Mouse (Mus musculus) common myeloid progenitor, adult 5-6 weeks (primary cell): ENCODE data around the gene Mgat3. TPM values are rescaled to one million over a fixed set of nuclear protein-coding genes. Genes with fewer than 3 reads are reported as not detected.
A peak's percentile ranks its signal among the peaks of the same experiment; 100 is the strongest.

Experiments used
- ATAC-seq: replicated peaks from 2 replicates; pipeline ENCODE4 v1.8.0; 2016; ENCODE audit warnings: low read depth, mild to moderate bottlenecking, moderate TSS enrichment, inconsistent platforms; ENCODE audit not compliant: poor library complexity, severe bottlenecking
- total RNA-seq: library from RNA; stranded (forward); fragments of 200-1000, 187-1606 nt; gene quantifications from 2 replicates; pipeline ENCODE4 v1.2.3, GENCODE M21; 2017

Gene Mgat3
- total RNA-seq, 1 experiment from 2014 or later = not detected

- no peak for ATAC-seq
These were observed 82.7 kb downstream of the Mgat3 start for GRCm38 (mm10) chr15:80256242-80256641.

- no peak for ATAC-seq
These were observed 83.4 kb downstream of the Mgat3 start for GRCm38 (mm10) chr15:80256656-80257601.

- no peak for ATAC-seq
These were observed 84.2 kb downstream of the Mgat3 start for GRCm38 (mm10) chr15:80257602-80258239.

GRCm38 (mm10) chr15:80258240-80259170 is 85.0 kb downstream of the Mgat3 start:
- ATAC-seq = no peak

- ATAC-seq = no peak
These were observed 86.0 kb downstream of the Mgat3 start for GRCm38 (mm10) chr15:80259406-80260045.

- ATAC-seq = no peak; the same call in 1 of the 2 replicates
These were observed 87.2 kb downstream of the Mgat3 start for GRCm38 (mm10) chr15:80260677-80261076.

GRCm38 (mm10) chr15:80261100-80261499 is 87.6 kb downstream of the Mgat3 start:
- no peak for ATAC-seq

GRCm38 (mm10) chr15:80263610-80264575 is 90.4 kb downstream of the Mgat3 start, which contains the start of gene Rps19bp1:
Rps19bp1 (minus strand) TSS chr15:80264315.
- peak; percentile 96 for ATAC-seq

Other genes starting within 250 kb of the Mgat3 start
- gene Cbx7, start 202.6 kb upstream of the Mgat3 start, total RNA-seq = 3.4 and 5.5 TPM in 2 replicates
- gene Pdgfb, start 158.7 kb upstream of the Mgat3 start, total RNA-seq = 0.10 and 0.82 TPM in 2 replicates
- gene Syngr1, start 82.4 kb upstream of the Mgat3 start, total RNA-seq = 4.8 and 6.1 TPM in 2 replicates
- gene Rpl3, start 81.9 kb upstream of the Mgat3 start, total RNA-seq = 2,920 and 3,083 TPM in 2 replicates
- 10.6 and 19.9 TPM in 2 replicates for gene Tab1, start 40.6 kb upstream of the Mgat3 start, total RNA-seq
- 20.5 and 25.1 TPM in 2 replicates for gene Mief1, start 60.3 kb downstream of the Mgat3 start, total RNA-seq
- not detected in 2 replicates for gene AC140267.1, start 62.1 kb downstream of the Mgat3 start, total RNA-seq
- 363 and 374 TPM in 2 replicates for gene Atf4, start 81.5 kb downstream of the Mgat3 start, total RNA-seq
- gene Rps19bp1, start 90.6 kb downstream of the Mgat3 start, total RNA-seq = 19.2 and 24.3 TPM in 2 replicates
- gene Cacna1i, start 113.5 kb downstream of the Mgat3 start, total RNA-seq = not detected in 2 replicates